Mouse (Mus musculus): ENCODE data around the gene Txndc12.
A peak's percentile ranks its signal among the peaks of the same experiment; 100 is the strongest.

Txndc12 gene

GRCm38 (mm10) chr4:108834115-108834970 lies at the start of gene Txndc12:
TSS of gene Txndc12 (plus strand) at chr4:108834601.
- peak; percentile 99 for DNase-seq

GRCm38 (mm10) chr4:108789258-108789936 lies 45.0 kb upstream of the Txndc12 start:
- DNase-seq: peak; percentile 72

GRCm38 (mm10) chr4:108790507-108790906 lies 43.9 kb upstream of the Txndc12 start:
- DNase-seq: peak; percentile 18

- DNase-seq: peak; percentile 79
Observed at GRCm38 (mm10) chr4:108793941-108794340, 40.5 kb upstream of the Txndc12 start.

GRCm38 (mm10) chr4:108796701-108797100 lies 37.7 kb upstream of the Txndc12 start:
- peak; percentile 95 for DNase-seq

GRCm38 (mm10) chr4:108798083-108798830 lies 36.1 kb upstream of the Txndc12 start:
- DNase-seq: peak; percentile 95

GRCm38 (mm10) chr4:108803535-108803934 lies 30.9 kb upstream of the Txndc12 start:
- peak; percentile 44 for DNase-seq

- DNase-seq: peak; percentile 59
Observed at GRCm38 (mm10) chr4:108811142-108811541, 23.3 kb upstream of the Txndc12 start.

- DNase-seq: no peak
Observed at GRCm38 (mm10) chr4:108811550-108811949, 22.9 kb upstream of the Txndc12 start.

GRCm38 (mm10) chr4:108825677-108826076 lies 8.7 kb upstream of the Txndc12 start:
- no peak for DNase-seq

- no peak for DNase-seq
Observed at GRCm38 (mm10) chr4:108826096-108826495, 8.3 kb upstream of the Txndc12 start.

- DNase-seq: peak; percentile 56
Observed at GRCm38 (mm10) chr4:108826643-108827042, 7.8 kb upstream of the Txndc12 start.

GRCm38 (mm10) chr4:108830698-108831097 lies 3.7 kb upstream of the Txndc12 start:
- DNase-seq: no peak

GRCm38 (mm10) chr4:108832916-108833827 lies 1.2 kb upstream of the Txndc12 start, which contains the start of gene Btf3l4:
TSS of gene Btf3l4 (minus strand) at chr4:108833614.
- DNase-seq: peak; percentile 99

GRCm38 (mm10) chr4:108833828-108834114 lies 630 bp upstream of the Txndc12 start:
- no peak for DNase-seq

- peak; percentile 92 for DNase-seq
Observed at GRCm38 (mm10) chr4:108834971-108835311, 540 bp downstream of the Txndc12 start.

GRCm38 (mm10) chr4:108835496-108835895 lies 1.1 kb downstream of the Txndc12 start:
- DNase-seq: peak; percentile 67

GRCm38 (mm10) chr4:108838031-108838430 lies 3.6 kb downstream of the Txndc12 start:
- DNase-seq: peak; percentile 92

GRCm38 (mm10) chr4:108841920-108842578 lies 7.6 kb downstream of the Txndc12 start:
- DNase-seq: no peak

- DNase-seq: peak; percentile 70
Observed at GRCm38 (mm10) chr4:108843336-108843735, 8.9 kb downstream of the Txndc12 start.

- peak; percentile 55 for DNase-seq
Observed at GRCm38 (mm10) chr4:108845824-108846569, 11.6 kb downstream of the Txndc12 start.
